Mouse (Mus musculus) limb, embryonic 10.5 days (tissue): ENCODE measurements around the gene Agt. TPM values are rescaled to one million over a fixed set of nuclear protein-coding genes. Genes with fewer than 3 reads are reported as not detected.

Source experiments
- DNase-seq: peaks from one replicate; pipeline ENCODE4 v3.0.0-alpha.2; 2017; ENCODE audit warnings: low spot score
- H3K27ac ChIP-seq: fragments of 300-500 bp; sonication (generic); 2 replicates; pipeline ENCODE4 v1.5.1; 2016; ENCODE audit warnings: mild to moderate bottlenecking
- H3K27me3 ChIP-seq: fragments of 300-500 bp; sonication (generic); 2 replicates; pipeline ENCODE4 v1.6.1; 2016; ENCODE audit warnings: low read depth, mild to moderate bottlenecking; ENCODE audit not compliant: poor library complexity, severe bottlenecking
- H3K36me3 ChIP-seq: fragments of 300-500 bp; sonication (generic); 2 replicates; pipeline ENCODE4 v1.6.1; 2016; ENCODE audit warnings: mild to moderate bottlenecking, moderate library complexity
- H3K4me1 ChIP-seq: fragments of 300-500 bp; sonication (generic); 2 replicates; pipeline ENCODE4 v1.6.1; 2016
- H3K4me3 ChIP-seq: fragments of 300-500 bp; sonication (generic); 2 replicates; pipeline ENCODE4 v1.5.1; 2016; ENCODE audit warnings: mild to moderate bottlenecking, moderate library complexity
- H3K9me3 ChIP-seq: fragments of 300-500 bp; sonication (generic); replicated peaks from 2 replicates; pipeline ENCODE4 v1.6.1; 2016; ENCODE audit warnings: mild to moderate bottlenecking
- WGBS: fragments of 180-500 bp; shearing (Covaris S2); methylation state at CpG from one replicate; pipeline ENCODE4 v1.1.7; 2016; 5-methylcytosine and 5-hydroxymethylcytosine counted together
- polyA plus RNA-seq: library from polyadenylated mRNA; unstranded; fragments of >200 nt; fragmentation: Nextera tagmentation; extraction: Ambion mirVana; gene quantifications from 2 replicates; pipeline ENCODE4 v1.2.1, GENCODE M21; 2016

Agt gene
- not detected in 2 replicates for polyA plus RNA-seq

DNA sequence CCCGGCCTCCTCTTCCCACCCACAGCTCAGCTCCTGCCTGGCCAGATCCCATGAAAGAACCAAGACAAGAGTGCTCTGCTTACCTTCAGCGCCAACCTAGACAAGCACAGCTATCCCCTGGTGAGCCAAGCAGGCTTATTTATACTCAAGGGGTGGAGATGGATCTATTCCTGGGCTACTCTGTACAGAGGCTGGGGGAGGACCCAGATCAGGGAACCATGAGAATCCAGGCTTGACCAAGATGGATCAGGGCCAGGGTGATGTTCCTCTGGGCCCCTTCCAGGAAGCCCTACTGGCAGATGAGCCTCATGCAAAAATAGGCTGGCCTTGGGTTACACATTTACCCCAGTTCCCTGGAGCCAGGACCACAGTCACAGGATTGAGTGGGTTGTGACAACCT lies at the start of gene Agt:
Gene Agt, minus strand, starts transcription at position 114 of the 400 bp plus-strand sequence.
- Histone ChIP-seq H3K9me3 (no peaks in the 10 kb centered on the region), H3K27ac (peak within 1 kb of the TSS; percentile 46; the same call in 1 of the 2 replicates), H3K4me1 (peaks cover 20% of the 10 kb centered on the region), H3K27me3 (no peaks in the 10 kb centered on the region), H3K4me3 (no peak within 1 kb of the TSS), H3K36me3 (no peaks in the 10 kb centered on the region)
- DNase-seq = no peak
- WGBS = 93% methylated on average over 2 of the region's 2 CpGs

DNA sequence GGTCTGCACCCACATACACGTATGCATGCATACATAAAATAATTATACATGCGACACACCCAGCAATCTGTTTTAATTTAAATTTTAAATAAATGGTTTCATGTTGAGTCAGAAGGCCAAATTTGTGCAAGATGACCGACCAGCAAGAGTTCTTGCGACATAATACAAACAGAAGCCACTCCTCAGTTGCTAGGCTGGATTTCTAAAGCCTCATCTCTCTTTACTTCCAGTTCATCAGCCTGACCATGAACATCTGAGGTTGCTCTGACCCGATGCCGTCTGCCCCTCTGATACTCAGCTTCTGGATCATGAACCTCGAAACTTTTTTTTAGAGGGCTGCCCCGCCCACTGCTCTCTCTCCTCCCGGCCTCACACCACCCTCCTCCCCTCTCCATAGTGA lies 48.7 kb upstream of the Agt start:
- H3K4me3 ChIP-seq = no peak overlapping the region
- H3K36me3 ChIP-seq = no peaks in the 10 kb centered on the region
- H3K27ac ChIP-seq = no peak overlapping the region
- no peak for DNase-seq
- peaks cover 8% of the 10 kb centered on the region for H3K4me1 ChIP-seq
- no peaks in the 10 kb centered on the region for H3K9me3 ChIP-seq
- WGBS = 71% methylated on average over 9 of the region's 9 CpGs
- peaks cover 11% of the 10 kb centered on the region for H3K27me3 ChIP-seq

DNA sequence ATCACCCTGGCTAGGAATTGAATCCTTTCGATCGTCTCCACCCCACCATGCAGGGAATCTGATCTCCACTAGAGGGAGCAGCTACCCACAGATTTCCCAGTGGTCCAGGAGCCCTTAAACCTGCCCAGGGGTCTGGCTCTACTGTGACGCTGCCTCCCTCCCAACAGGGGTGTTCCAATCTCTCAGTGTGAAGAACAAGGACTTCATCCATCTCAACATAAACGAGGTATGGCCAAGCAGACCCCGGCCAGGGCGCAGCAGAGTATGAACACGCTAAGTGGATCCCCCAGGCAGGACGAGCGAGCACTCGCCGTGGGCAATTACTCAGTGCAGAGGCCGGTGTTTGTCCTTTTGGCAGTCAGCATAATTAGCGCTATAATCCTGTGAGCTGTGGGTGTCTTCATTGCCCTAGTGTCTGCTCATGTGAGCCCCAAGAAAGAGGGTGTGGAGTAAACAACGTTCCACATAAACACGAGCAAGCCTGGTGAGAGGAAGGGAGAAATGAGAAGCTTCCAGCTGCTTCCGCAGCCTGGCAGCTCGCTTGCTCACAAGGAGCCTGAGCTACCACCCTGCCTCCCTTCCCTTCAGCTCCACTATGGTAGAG lies 47.9 kb upstream of the Agt start:
- 0 out of 2 replicates have a peak overlapping the region, but pooled peaks have one; percentile 50 for H3K27ac ChIP-seq
- peak; percentile 83 for DNase-seq
- H3K4me1 ChIP-seq = peaks cover 8% of the 10 kb centered on the region
- H3K9me3 ChIP-seq = no peaks in the 10 kb centered on the region
- H3K36me3 ChIP-seq = no peaks in the 10 kb centered on the region
- peak overlapping the region; percentile 49 for H3K4me3 ChIP-seq
- 15% methylated on average over 17 of the region's 17 CpGs for WGBS
- H3K27me3 ChIP-seq = peaks cover 11% of the 10 kb centered on the region

DNA sequence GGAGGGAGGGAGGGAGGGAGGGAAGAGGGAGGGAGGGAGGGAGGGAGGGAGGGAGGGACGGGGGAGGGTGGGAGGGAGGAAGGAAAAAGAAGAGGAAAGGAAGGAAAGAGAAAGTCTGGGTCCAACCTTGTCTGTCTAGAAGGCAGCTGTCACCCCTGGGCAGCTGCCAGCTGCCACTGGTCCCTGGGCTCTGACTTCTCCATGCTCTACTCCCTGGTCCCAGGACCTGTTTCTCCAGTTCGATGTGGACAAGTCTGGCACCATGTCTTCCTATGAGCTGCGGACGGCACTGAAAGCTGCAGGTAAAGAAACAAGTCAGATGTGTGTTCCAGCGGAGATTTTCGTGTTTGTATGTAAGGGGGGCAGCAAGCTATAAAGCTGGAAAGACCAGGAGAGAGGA lies 44.8 kb upstream of the Agt start:
- no peaks in the 10 kb centered on the region for H3K9me3 ChIP-seq
- H3K27me3 ChIP-seq = peaks cover 11% of the 10 kb centered on the region
- no peak overlapping the region for H3K27ac ChIP-seq
- H3K4me1 ChIP-seq = peaks cover 8% of the 10 kb centered on the region
- WGBS = 80% methylated on average over 5 of the region's 6 CpGs
- DNase-seq = no peak
- no peak overlapping the region for H3K4me3 ChIP-seq
- H3K36me3 ChIP-seq = no peaks in the 10 kb centered on the region

DNA sequence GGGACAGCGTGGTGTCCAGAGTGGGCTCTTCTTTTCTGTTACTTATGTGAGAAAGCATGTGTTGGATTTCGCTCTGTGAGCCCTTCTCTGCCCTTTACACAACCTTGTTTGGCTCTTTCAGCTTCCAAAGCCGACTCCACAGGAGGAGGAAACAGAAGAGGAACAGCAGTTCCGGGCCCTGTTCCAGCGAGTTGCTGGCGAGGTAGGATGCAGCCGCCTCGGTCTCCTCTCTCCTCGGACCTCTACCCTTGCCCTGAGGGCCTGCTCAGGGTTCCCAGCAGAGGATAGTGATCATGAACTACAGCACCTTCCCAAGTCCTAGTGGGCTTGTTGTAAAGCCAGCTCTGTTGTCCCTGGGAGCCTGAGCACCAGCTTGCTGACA lies 39.5 kb upstream of the Agt start:
- Histone ChIP-seq H3K27me3 (no peaks in the 10 kb centered on the region), H3K4me1 (no peaks in the 10 kb centered on the region), H3K4me3 (no peak overlapping the region), H3K27ac (no peak overlapping the region), H3K36me3 (no peaks in the 10 kb centered on the region), H3K9me3 (no peaks in the 10 kb centered on the region)
- 87% methylated on average over 9 of the region's 9 CpGs for WGBS
- DNase-seq = no peak

DNA sequence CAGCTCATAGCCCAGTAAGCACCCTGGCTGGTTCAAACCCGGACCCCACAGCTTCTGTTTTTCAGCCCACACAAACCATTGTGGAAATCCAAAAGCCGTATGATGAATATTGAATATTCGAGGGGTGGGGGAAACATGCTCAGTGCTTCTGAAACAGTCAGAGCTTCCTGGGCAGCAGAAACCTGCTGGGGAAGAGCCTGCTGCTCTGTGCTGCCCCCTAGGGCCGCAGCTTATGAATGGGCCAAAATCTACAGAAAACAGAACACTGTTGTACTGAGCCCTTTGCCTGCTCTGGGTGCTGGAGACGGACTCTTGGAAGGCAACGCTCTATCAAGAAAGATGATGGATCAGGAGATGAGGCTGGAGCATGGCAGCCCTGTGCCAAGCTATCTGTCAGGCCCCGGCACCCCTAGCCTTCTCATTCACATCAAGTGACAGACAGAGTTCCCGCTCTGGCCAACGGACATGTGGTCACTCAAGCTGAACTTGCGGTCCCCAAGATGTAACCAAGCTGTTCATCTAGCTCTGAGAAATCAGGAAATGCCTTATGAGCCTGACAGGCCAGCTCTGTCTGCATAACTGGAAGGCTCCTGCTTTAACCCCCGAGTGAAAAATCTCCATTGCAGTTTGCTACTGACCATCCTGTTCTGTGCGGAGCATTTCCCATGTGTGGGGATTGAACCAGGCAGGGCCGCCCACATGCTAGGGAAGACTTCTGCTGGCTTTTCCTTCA lies 38.9 kb upstream of the Agt start:
- H3K4me3 ChIP-seq = no peak overlapping the region
- H3K4me1 ChIP-seq = no peaks in the 10 kb centered on the region
- H3K9me3 ChIP-seq = no peaks in the 10 kb centered on the region
- 77% methylated on average over 13 of the region's 13 CpGs for WGBS
- H3K36me3 ChIP-seq = no peaks in the 10 kb centered on the region
- no peaks in the 10 kb centered on the region for H3K27me3 ChIP-seq
- H3K27ac ChIP-seq = no peak overlapping the region
- no peak for DNase-seq

DNA sequence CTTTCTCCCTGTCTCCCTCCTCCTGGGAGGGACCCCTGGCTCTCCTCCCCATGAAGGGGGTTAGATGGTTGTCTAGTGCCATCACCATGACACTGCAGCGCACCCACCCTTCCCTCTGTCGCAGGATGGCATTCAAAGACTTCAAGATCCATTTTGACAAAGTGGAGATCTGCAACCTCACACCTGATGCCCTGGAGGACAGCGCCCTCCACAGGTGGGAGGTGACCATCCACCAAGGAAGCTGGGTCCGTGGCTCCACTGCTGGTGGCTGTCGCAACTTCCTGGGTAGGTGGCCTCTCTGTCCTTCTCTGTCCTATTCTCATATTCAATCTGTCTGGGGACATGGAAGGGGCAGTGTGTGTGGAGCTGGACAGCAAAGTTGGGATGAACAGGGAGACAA lies 34.6 kb upstream of the Agt start:
- WGBS = 71% methylated on average over 5 of the region's 5 CpGs
- no peaks in the 10 kb centered on the region for H3K36me3 ChIP-seq

DNA sequence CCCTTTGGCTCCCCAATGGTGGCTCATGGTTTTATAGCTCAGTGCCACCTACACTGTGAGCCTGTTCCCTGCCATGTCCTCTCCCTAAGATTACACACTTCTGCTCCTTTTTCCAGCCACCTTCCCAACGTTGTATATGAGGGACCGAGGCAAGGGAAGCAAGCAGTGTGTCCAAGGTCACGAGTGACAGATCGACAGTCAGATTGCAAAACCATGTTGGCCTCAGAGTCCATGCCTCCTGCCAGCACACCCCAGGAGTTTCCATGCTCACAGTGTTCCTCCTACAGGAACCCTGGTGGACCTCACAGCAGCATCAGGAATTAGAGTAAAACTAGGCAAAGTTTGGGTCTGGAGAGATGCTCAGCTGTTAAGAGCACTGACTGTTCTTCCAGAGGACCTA lies 19.9 kb upstream of the Agt start:
- no peaks in the 10 kb centered on the region for H3K27me3 ChIP-seq
- 0 out of 2 replicates have a peak, but pooled peaks cover 3% of the 10 kb centered on the region for H3K4me1 ChIP-seq
- H3K4me3 ChIP-seq = no peak overlapping the region
- no peak for DNase-seq
- WGBS = 88% methylated on average over 4 of the region's 4 CpGs
- H3K36me3 ChIP-seq = no peaks in the 10 kb centered on the region
- H3K9me3 ChIP-seq = no peaks in the 10 kb centered on the region
- H3K27ac ChIP-seq = no peak overlapping the region

More for the DNA sequence above, 34.6 kb upstream of the Agt start:
- no peak overlapping the region for H3K27ac ChIP-seq
- H3K27me3 ChIP-seq = no peaks in the 10 kb centered on the region
- H3K4me1 ChIP-seq = no peaks in the 10 kb centered on the region
- no peak overlapping the region for H3K4me3 ChIP-seq
- no peak for DNase-seq
- H3K9me3 ChIP-seq = no peaks in the 10 kb centered on the region

DNA sequence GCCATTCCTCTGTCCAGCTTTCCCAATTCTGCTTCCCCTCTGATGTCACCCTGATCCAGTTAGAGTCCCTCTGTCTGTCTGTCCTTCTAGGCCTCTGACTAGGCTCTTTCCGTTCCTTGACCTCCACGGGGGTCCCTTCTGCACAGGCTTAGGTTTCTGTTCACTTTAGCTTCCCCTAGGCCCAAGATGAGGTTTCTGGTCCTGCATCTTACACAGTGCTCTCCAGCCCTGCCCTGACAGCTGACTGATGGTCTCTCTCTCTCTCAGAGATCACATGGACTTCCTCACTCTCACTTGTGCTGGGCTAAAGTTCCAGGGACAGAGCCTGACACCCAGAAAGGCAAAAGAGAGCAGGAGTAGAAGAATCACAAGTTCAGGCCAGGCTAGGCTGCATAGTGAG lies 17.1 kb upstream of the Agt start:
- Histone ChIP-seq H3K4me3 (no peak overlapping the region), H3K27me3 (no peaks in the 10 kb centered on the region), H3K36me3 (no peaks in the 10 kb centered on the region), H3K9me3 (no peaks in the 10 kb centered on the region), H3K27ac (no peak overlapping the region), H3K4me1 (0 out of 2 replicates have a peak, but pooled peaks cover 3% of the 10 kb centered on the region)
- DNase-seq = no peak
- 85% methylated on average over 2 of the region's 2 CpGs for WGBS

DNA sequence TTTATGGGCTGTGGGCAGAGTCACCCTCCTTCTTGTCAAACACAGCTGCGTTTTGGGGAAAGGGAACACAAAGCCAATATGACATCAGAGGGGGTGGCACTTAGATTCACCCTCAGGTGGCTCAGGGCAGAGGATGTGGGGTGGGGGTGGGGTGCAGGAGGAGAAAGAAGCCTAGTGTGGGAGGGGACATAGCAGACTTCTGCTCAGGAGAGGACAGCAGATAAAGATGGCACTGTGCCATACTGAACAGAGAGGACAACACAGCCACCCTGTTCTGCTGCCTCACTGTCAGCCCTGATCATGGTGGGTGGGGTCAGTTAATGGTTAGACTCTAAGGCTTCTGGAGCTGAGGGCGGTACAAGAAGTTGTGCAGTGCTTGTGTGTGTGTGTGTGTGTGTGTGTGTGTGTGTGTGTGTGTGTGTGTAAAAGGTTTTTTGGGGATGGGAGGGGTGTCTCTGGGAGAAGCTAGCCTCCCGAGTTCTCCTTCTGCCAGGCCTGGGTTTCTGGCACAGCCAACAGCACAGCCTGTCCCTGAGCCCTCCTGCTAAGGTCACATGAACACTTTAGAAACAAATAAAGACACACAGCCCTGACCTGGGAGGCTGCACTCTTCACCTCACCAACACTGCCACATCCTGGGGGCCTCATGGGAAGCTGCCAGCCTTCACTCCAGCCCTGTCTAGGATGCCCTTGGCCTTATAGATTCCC lies 16.4 kb upstream of the Agt start:
- Histone ChIP-seq H3K4me1 (0 out of 2 replicates have a peak, but pooled peaks cover 3% of the 10 kb centered on the region), H3K4me3 (no peak overlapping the region), H3K36me3 (no peaks in the 10 kb centered on the region), H3K9me3 (no peaks in the 10 kb centered on the region), H3K27me3 (no peaks in the 10 kb centered on the region), H3K27ac (no peak overlapping the region)
- 63% methylated on average over 3 of the region's 3 CpGs for WGBS
- DNase-seq = no peak

DNA sequence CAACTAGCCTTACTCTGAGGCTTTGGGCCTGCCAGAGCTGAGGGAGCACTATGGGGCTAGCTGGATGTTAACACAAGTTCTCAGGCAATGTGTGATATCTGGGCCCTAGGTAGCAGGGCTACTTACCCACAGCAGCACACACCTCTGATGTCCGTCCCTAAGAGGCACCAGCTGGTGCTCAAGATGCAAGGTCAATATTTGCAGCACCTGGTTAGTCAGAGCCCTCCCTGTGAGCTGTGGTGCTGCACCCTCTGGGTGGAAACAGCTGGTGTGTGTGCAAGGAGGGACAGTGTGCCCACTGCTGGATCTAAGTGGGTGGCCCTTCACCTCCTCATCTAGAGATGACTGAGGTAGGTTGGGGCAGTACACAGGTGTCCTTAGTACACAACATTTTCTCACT lies 7.2 kb upstream of the Agt start:
- no peaks in the 10 kb centered on the region for H3K36me3 ChIP-seq
- no peaks in the 10 kb centered on the region for H3K27me3 ChIP-seq
- 81% methylated on average over 1 of the region's 1 CpGs for WGBS
- H3K4me1 ChIP-seq = peaks cover 17% of the 10 kb centered on the region
- H3K27ac ChIP-seq = no peak overlapping the region
- no peaks in the 10 kb centered on the region for H3K9me3 ChIP-seq
- no peak for DNase-seq
- H3K4me3 ChIP-seq = no peak overlapping the region

DNA sequence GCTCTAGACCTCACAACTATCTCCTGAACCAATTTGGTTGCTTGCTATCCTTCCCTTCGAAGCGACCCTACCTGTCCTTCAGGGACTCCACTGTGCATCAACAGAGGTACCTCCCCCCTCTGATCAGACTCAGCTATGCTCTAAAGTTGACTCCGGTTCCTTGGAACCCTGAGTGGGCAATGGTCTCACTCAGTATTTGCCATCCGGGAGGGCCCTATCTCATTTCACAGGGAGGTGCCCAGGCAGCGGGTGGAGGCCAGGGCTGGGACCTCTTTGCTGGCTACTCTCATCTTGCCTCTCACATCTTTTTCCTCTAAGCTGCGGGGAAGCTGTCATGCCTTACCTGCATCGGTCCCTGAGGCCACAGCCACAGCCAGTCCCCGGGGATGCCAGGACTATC lies 6.3 kb upstream of the Agt start, which contains the start of gene Capn9:
Gene Capn9, plus strand, starts transcription at position 301 of the 400 bp plus-strand sequence.
- DNase-seq = no peak
- 92% methylated on average over 8 of the region's 8 CpGs for WGBS
- Histone ChIP-seq H3K27me3 (no peaks in the 10 kb centered on the region), H3K4me3 (no peak within 1 kb of the TSS), H3K36me3 (no peaks in the 10 kb centered on the region), H3K4me1 (peaks cover 17% of the 10 kb centered on the region), H3K9me3 (no peaks in the 10 kb centered on the region), H3K27ac (no peak within 1 kb of the TSS)
